Comparison of ENCODE assay signal across 8 mouse cellular contexts in genomic region chr12:85869423-85869822, GRCm38 (mm10). TPM values are rescaled to one million over a fixed set of nuclear protein-coding genes. Genes with fewer than 3 reads are reported as not detected.
A peak's percentile ranks its signal among the peaks of the same experiment; 100 is the strongest.
DNase-seq lines count a peak whose midpoint lies in the region; ATAC-seq and TF ChIP-seq lines count a peak whose summit lies in the region.
"Had no signal": no experiment of that assay in that cellular context is flagged by ENCODE, and none has a peak within 500 bp of the region (broad histone marks: within the 10 kb centered on the region; RNA-seq: fewer than 3 reads in every experiment).

No protein-coding gene starts in this region.

- 17% methylated on average over 6 of the region's 6 CpGs for WGBS in forebrain, embryonic 11.5 days
- 23% methylated on average over 6 of the region's 6 CpGs for WGBS in heart, postnatal 0 days
- WGBS in thymus, adult 2 months = 86% methylated on average over 6 of the region's 6 CpGs

- H3K4me1 ChIP-seq in forebrain, embryonic 11.5 days (replicated peaks; ENCODE audit: control insufficient read depth, insufficient read depth, low read length) = no peaks in the 10 kb centered on the region
- H3K4me1 ChIP-seq in heart, postnatal 0 days (ENCODE audit: control insufficient read depth, insufficient read depth) = no peaks in the 10 kb centered on the region
- H3K4me1 ChIP-seq in thymus, adult 2 months (replicated peaks; ENCODE audit: control insufficient read depth, insufficient read depth, low read length) = no peaks in the 10 kb centered on the region
- H3K4me1 ChIP-seq: liver, embryonic 13.5 days had no signal

- no peaks in the 10 kb centered on the region for H3K27me3 ChIP-seq in C2C12 (ENCODE audit: control insufficient read depth, insufficient read depth, insufficient read length)
- no peaks in the 10 kb centered on the region for H3K27me3 ChIP-seq in forebrain, embryonic 11.5 days (ENCODE audit: control insufficient read depth, insufficient read depth, low read length)
- no peaks in the 10 kb centered on the region for H3K27me3 ChIP-seq in heart, postnatal 0 days (ENCODE audit: control insufficient read depth, insufficient read depth, low read length)
- no peaks in the 10 kb centered on the region for H3K27me3 ChIP-seq in thymus, adult 2 months (ENCODE audit: control insufficient read depth, insufficient read depth, low read length)
- H3K27me3 ChIP-seq: liver, embryonic 13.5 days had no signal

- DNase-seq in adrenal gland, adult 2 months = peak; percentile 71
- DNase-seq in forebrain, embryonic 11.5 days (ENCODE audit: low spot score) = peak; percentile 54
- DNase-seq in heart, postnatal 0 days (ENCODE audit: low spot score) = peak; percentile 60
- peak; percentile 83 for DNase-seq in lung, postnatal 10 days
- DNase-seq in yolk sac, embryonic 10.5 days (ENCODE audit: low spot score) = peak; percentile 36
- DNase-seq in thymus, adult 2 months = no peak
- DNase-seq: liver, embryonic 13.5 days had no signal

- H3K79me3 ChIP-seq in C2C12 (ENCODE audit: low read depth) = no peaks in the 10 kb centered on the region

- no peaks in the 10 kb centered on the region for H3K9me3 ChIP-seq in forebrain, embryonic 11.5 days (ENCODE audit: control insufficient read depth, low read length)
- no peaks in the 10 kb centered on the region for H3K9me3 ChIP-seq in heart, postnatal 0 days (replicated peaks; ENCODE audit: control insufficient read depth, low read length)
- H3K9me3 ChIP-seq: liver, embryonic 13.5 days had no signal

- H3K36me3 ChIP-seq in C2C12 (ENCODE audit: control insufficient read depth, insufficient read depth) = peaks cover 12% of the 10 kb centered on the region
- H3K36me3 ChIP-seq in forebrain, embryonic 11.5 days (ENCODE audit: control insufficient read depth, insufficient read depth, low read length) = no peaks in the 10 kb centered on the region
- H3K36me3 ChIP-seq in heart, postnatal 0 days (replicated peaks; ENCODE audit: control insufficient read depth, insufficient read depth, low read length) = peaks cover 7% of the 10 kb centered on the region
- H3K36me3 ChIP-seq in thymus, adult 2 months (ENCODE audit: control insufficient read depth, insufficient read depth, low read length) = no peaks in the 10 kb centered on the region

- no peaks in the 10 kb centered on the region for H3K79me2 ChIP-seq in C2C12 (ENCODE audit: control insufficient read depth, insufficient read depth)

- no peak overlapping the region for H3K9ac ChIP-seq in forebrain, embryonic 11.5 days (ENCODE audit: low read length)
- no peak overlapping the region for H3K9ac ChIP-seq in heart, postnatal 0 days (replicated peaks; ENCODE audit: low read depth, low read length)
- H3K9ac ChIP-seq: liver, embryonic 13.5 days had no signal

- TF ChIP-seq POLR2A in thymus, adult 2 months (IDR thresholded peaks at IDR 0.05; ENCODE audit: control insufficient read depth, extremely low read depth, insufficient read depth, low read length, poor library complexity) = no peak

- H3K27ac ChIP-seq in forebrain, embryonic 11.5 days (ENCODE audit: low read depth, low read length) = no peak overlapping the region
- peak overlapping the region; percentile 53; the same call in 1 of the 2 replicates for H3K27ac ChIP-seq in heart, postnatal 0 days (ENCODE audit: low read depth)
- no peak overlapping the region for H3K27ac ChIP-seq in thymus, adult 2 months (ENCODE audit: control insufficient read depth, insufficient read depth, low read length)
- H3K27ac ChIP-seq: liver, embryonic 13.5 days had no signal

- no peak overlapping the region for H3K4me2 ChIP-seq in forebrain, embryonic 11.5 days (ENCODE audit: low read depth, low read length, severe bottlenecking)
- H3K4me2 ChIP-seq in heart, postnatal 0 days (ENCODE audit: low read depth, low read length) = no peak overlapping the region
- H3K4me2 ChIP-seq: liver, embryonic 13.5 days had no signal

- no peak for ATAC-seq in forebrain, embryonic 11.5 days (replicated peaks; ENCODE audit: low FRiP score)
- peak; percentile 77 for ATAC-seq in heart, postnatal 0 days (ENCODE audit: insufficient read depth, low read depth)

- TF ChIP-seq EP300 in heart, postnatal 0 days (IDR thresholded peaks at IDR 0.05; ENCODE audit: low read depth) = no peak

- H3ac ChIP-seq in C2C12 (ENCODE audit: control insufficient read depth, insufficient read length, low read depth) = no peak overlapping the region

- no peak for TF ChIP-seq CTCF in C2C12 (IDR thresholded peaks at IDR 0.05; ENCODE audit: control insufficient read depth, insufficient read depth, insufficient read length)
- TF ChIP-seq CTCF in heart, postnatal 0 days (IDR thresholded peaks at IDR 0.05; ENCODE audit: low read depth) = no peak
- TF ChIP-seq CTCF in thymus, adult 2 months (IDR thresholded peaks at IDR 0.05; ENCODE audit: borderline replicate concordance, control insufficient read depth, extremely low read depth, insufficient read depth, low read length, poor library complexity) = no peak

- H3K4me3 ChIP-seq in C2C12 (ENCODE audit: insufficient read depth, poor library complexity, severe bottlenecking) = no peak overlapping the region
- H3K4me3 ChIP-seq in forebrain, embryonic 11.5 days (ENCODE audit: low read depth, low read length) = no peak overlapping the region
- no peak overlapping the region for H3K4me3 ChIP-seq in heart, postnatal 0 days (ENCODE audit: low read depth, low read length)
- no peak overlapping the region for H3K4me3 ChIP-seq in thymus, adult 2 months (ENCODE audit: control insufficient read depth, insufficient read depth, low read length)
- H3K4me3 ChIP-seq: liver, embryonic 13.5 days had no signal

TF ChIP-seq in C2C12, 6 proteins besides CTCF, POLR2A, EP300 and RAD21:
- TF ChIP-seq FOSL1 (IDR thresholded peaks at IDR 0.05; ENCODE audit: insufficient read depth, low read length, poor library complexity, severe bottlenecking) (no peak), MYOG (IDR thresholded peaks at IDR 0.05; ENCODE audit: control insufficient read depth, extremely low read depth, insufficient read length) (no peak), CEBPB (IDR thresholded peaks at IDR 0.05; ENCODE audit: low read depth) (no peak), MAX (IDR thresholded peaks at IDR 0.05) (no peak), USF1 (IDR thresholded peaks at IDR 0.05; ENCODE audit: low read depth) (no peak), MYOD1 (IDR thresholded peaks at IDR 0.05; ENCODE audit: control insufficient read depth, insufficient read length, low read depth) (peak; percentile 65)
TF ChIP-seq in C2C12: peak in this region for 1.

RNA-seq across cellular contexts. Expression of gene Ttll5, which starts 45.0 kb away (rescaled TPM):
- polyA plus RNA-seq in C2C12 (2012; fragmentation: generic; extraction: Trizol) = 20.1 TPM
- total RNA-seq in adrenal gland, adult 2 months (2021) = 10 to 100 TPM; 26.1 to 27.4 TPM
- 10.9 and 12.5 TPM in 2 replicates for polyA plus RNA-seq in adrenal gland, adult 2 months (2012; rRNA removed)
- polyA plus RNA-seq in forebrain, embryonic 11.5 days (2014; fragmentation: Nextera tagmentation; extraction: Ambion mirVana) = 15.6 and 19.9 TPM in 2 replicates
- 16.8 and 21.2 TPM in 2 replicates for total RNA-seq in heart, postnatal 0 days (2014; rRNA removed; ENCODE audit: low replicate concordance)
- 5.9 and 6.3 TPM in 2 replicates for polyA plus RNA-seq in heart, postnatal 0 days (2015; fragmentation: Nextera tagmentation; extraction: Ambion mirVana)
- 20.2 and 22.7 TPM in 2 replicates for polyA plus RNA-seq in thymus, adult 2 months (2012; rRNA removed)

RNA-seq across cellular contexts. Expression of gene Erg28, which starts 45.1 kb away (rescaled TPM):
- polyA plus RNA-seq in C2C12 (2012; fragmentation: generic; extraction: Trizol) = 51.4 TPM
- 10 to 100 TPM; 34.9 to 38.2 TPM for total RNA-seq in adrenal gland, adult 2 months (2021)
- 18.6 and 21.2 TPM in 2 replicates for polyA plus RNA-seq in adrenal gland, adult 2 months (2012; rRNA removed)
- 101 and 107 TPM in 2 replicates for polyA plus RNA-seq in forebrain, embryonic 11.5 days (2014; fragmentation: Nextera tagmentation; extraction: Ambion mirVana)
- 14.2 and 28.8 TPM in 2 replicates for total RNA-seq in heart, postnatal 0 days (2014; rRNA removed; ENCODE audit: low replicate concordance)
- 27.7 and 30.2 TPM in 2 replicates for polyA plus RNA-seq in heart, postnatal 0 days (2015; fragmentation: Nextera tagmentation; extraction: Ambion mirVana)
- polyA plus RNA-seq in thymus, adult 2 months (2012; rRNA removed) = 41.4 and 44.4 TPM in 2 replicates
